Mouse (Mus musculus): ENCODE data around the gene 2310011J03Rik. TPM values are rescaled to one million over a fixed set of nuclear protein-coding genes. Genes with fewer than 3 reads are reported as not detected.

The 2310011J03Rik gene
- polyA plus RNA-seq, 1 experiment from 2014 or later: 27.4 TPM

GRCm38 (mm10) chr10:80330084-80330483 is 9.7 kb upstream of the 2310011J03Rik start:
- Histone ChIP-seq H3K9ac (replicated peaks) (peak overlapping the region; percentile 79), H3K9me3 (ENCODE audit: low read length) (no peaks in the 10 kb centered on the region), H3K4me2 (ENCODE audit: low read depth, low read length) (peak overlapping the region; percentile 94), H3K4me1 (ENCODE audit: insufficient read depth) (peaks cover 42% of the 10 kb centered on the region), H3K27ac (ENCODE audit: low read depth) (peak overlapping the region; percentile 97), H3K27me3 (ENCODE audit: insufficient read depth, low read length) (no peaks in the 10 kb centered on the region), H3K36me3 (replicated peaks; ENCODE audit: insufficient read depth, low read length) (peaks cover 7% of the 10 kb centered on the region; the same call in 1 of the 2 replicates), H3K4me3 (ENCODE audit: low read depth, low read length) (peak overlapping the region; percentile 59)
- no peak for ATAC-seq
- under 1% methylated on average over 28 of the region's 41 CpGs for WGBS (ENCODE audit: insufficient replicate concordance)
- TF ChIP-seq EP300 (IDR thresholded peaks at IDR 0.05; ENCODE audit: low read depth) (no peak), CTCF (IDR thresholded peaks at IDR 0.05; ENCODE audit: low read depth) (no peak)
- DNase-seq: no peak

GRCm38 (mm10) chr10:80329273-80330081 is 9.1 kb upstream of the 2310011J03Rik start, which contains the start of the genes Pcsk4 and Reep6:
Gene Pcsk4, minus strand, starts transcription at chr10:80329498.
Gene Reep6, plus strand, starts transcription at chr10:80329953.
- Histone ChIP-seq H3K4me3 (ENCODE audit: low read depth, low read length) (peak within 1 kb of the TSS; percentile 59), H3K9me3 (ENCODE audit: low read length) (no peaks in the 10 kb centered on the region), H3K36me3 (replicated peaks; ENCODE audit: insufficient read depth, low read length) (0 out of 2 replicates have a peak, but pooled peaks cover under 1% of the 10 kb centered on the region), H3K4me2 (ENCODE audit: low read depth, low read length) (peak within 1 kb of the TSS; percentile 94), H3K27ac (ENCODE audit: low read depth) (peak within 1 kb of the TSS; percentile 97), H3K9ac (replicated peaks) (peak within 1 kb of the TSS; percentile 79), H3K4me1 (ENCODE audit: insufficient read depth) (peaks cover 42% of the 10 kb centered on the region), H3K27me3 (ENCODE audit: insufficient read depth, low read length) (no peaks in the 10 kb centered on the region)
- 6% methylated on average over 35 of the region's 36 CpGs for WGBS (ENCODE audit: insufficient replicate concordance)
- peak; percentile 85 for ATAC-seq
- peak; percentile 97 for DNase-seq
- TF ChIP-seq EP300 (IDR thresholded peaks at IDR 0.05; ENCODE audit: low read depth) (no peak), CTCF (IDR thresholded peaks at IDR 0.05; ENCODE audit: low read depth) (no peak)

- no peak for TF ChIP-seq EP300 (IDR thresholded peaks at IDR 0.05; ENCODE audit: low read depth)
- TF ChIP-seq CTCF (IDR thresholded peaks at IDR 0.05; ENCODE audit: low read depth): no peak
- peaks cover 31% of the 10 kb centered on the region for H3K4me1 ChIP-seq (ENCODE audit: insufficient read depth)
- ATAC-seq (no peak), DNase-seq (no peak)
- no peak overlapping the region for H3K4me3 ChIP-seq (ENCODE audit: low read depth, low read length)
- H3K9me3 ChIP-seq (ENCODE audit: low read length): no peaks in the 10 kb centered on the region
- no peak overlapping the region for H3K27ac ChIP-seq (ENCODE audit: low read depth)
- H3K9ac ChIP-seq (replicated peaks): no peak overlapping the region
- H3K36me3 ChIP-seq (replicated peaks; ENCODE audit: insufficient read depth, low read length): no peaks in the 10 kb centered on the region
- H3K4me2 ChIP-seq (ENCODE audit: low read depth, low read length): no peak overlapping the region
- no peaks in the 10 kb centered on the region for H3K27me3 ChIP-seq (ENCODE audit: insufficient read depth, low read length)
- WGBS (ENCODE audit: insufficient replicate concordance): 81% methylated on average over 21 of the region's 21 CpGs
Observed at GRCm38 (mm10) chr10:80325045-80325444, 4.7 kb upstream of the 2310011J03Rik start.

- DNase-seq (no peak), ATAC-seq (peak; percentile 64)
- no peak for TF ChIP-seq EP300 (IDR thresholded peaks at IDR 0.05; ENCODE audit: low read depth)
- TF ChIP-seq CTCF (IDR thresholded peaks at IDR 0.05; ENCODE audit: low read depth): no peak
- peaks cover 33% of the 10 kb centered on the region for H3K4me1 ChIP-seq (ENCODE audit: insufficient read depth)
- peak overlapping the region; percentile 78; the same call in 1 of the 2 replicates for H3K9ac ChIP-seq (replicated peaks)
- H3K27ac ChIP-seq (ENCODE audit: low read depth): peak overlapping the region; percentile 95
- H3K4me2 ChIP-seq (ENCODE audit: low read depth, low read length): peak overlapping the region; percentile 100
- no peaks in the 10 kb centered on the region for H3K9me3 ChIP-seq (ENCODE audit: low read length)
- 73% methylated on average over 17 of the region's 17 CpGs for WGBS (ENCODE audit: insufficient replicate concordance)
- H3K27me3 ChIP-seq (ENCODE audit: insufficient read depth, low read length): no peaks in the 10 kb centered on the region
- H3K36me3 ChIP-seq (replicated peaks; ENCODE audit: insufficient read depth, low read length): no peaks in the 10 kb centered on the region
- peak overlapping the region; percentile 66; the same call in 1 of the 2 replicates for H3K4me3 ChIP-seq (ENCODE audit: low read depth, low read length)
Observed at GRCm38 (mm10) chr10:80324120-80325037, 4.0 kb upstream of the 2310011J03Rik start.

- H3K9me3 ChIP-seq (ENCODE audit: low read length): no peaks in the 10 kb centered on the region
- under 1% methylated on average over 42 of the region's 46 CpGs for WGBS (ENCODE audit: insufficient replicate concordance)
- H3K4me1 ChIP-seq (ENCODE audit: insufficient read depth): peaks cover 33% of the 10 kb centered on the region
- H3K36me3 ChIP-seq (replicated peaks; ENCODE audit: insufficient read depth, low read length): peaks cover 7% of the 10 kb centered on the region; the same call in 1 of the 2 replicates
- TF ChIP-seq CTCF (IDR thresholded peaks at IDR 0.05; ENCODE audit: low read depth) (0 out of 2 replicates have a peak, but pooled peaks have one; percentile 18), EP300 (IDR thresholded peaks at IDR 0.05; ENCODE audit: low read depth) (peak; percentile 37; the same call in 1 of the 2 replicates)
- peak overlapping the region; percentile 100 for H3K4me2 ChIP-seq (ENCODE audit: low read depth, low read length)
- H3K27ac ChIP-seq (ENCODE audit: low read depth): peak overlapping the region; percentile 95
- peak overlapping the region; percentile 78 for H3K9ac ChIP-seq (replicated peaks)
- DNase-seq (peak; percentile 89), ATAC-seq (peak; percentile 75)
- H3K27me3 ChIP-seq (ENCODE audit: insufficient read depth, low read length): no peaks in the 10 kb centered on the region
- peak overlapping the region; percentile 66 for H3K4me3 ChIP-seq (ENCODE audit: low read depth, low read length)
Observed at GRCm38 (mm10) chr10:80323261-80324119, 3.2 kb upstream of the 2310011J03Rik start.
